Mouse (Mus musculus) urinary bladder, adult 18-20 months (tissue): ENCODE data around the gene Tmem47.

ENCODE experiments used
- DNase-seq, 2 experiments: peaks; one replicate each; pipeline ENCODE4 v3.0.0; 2022; ENCODE audit warnings: low spot score in 2 of 2, mixed read lengths in 2 of 2

Tmem47 gene

DNA sequence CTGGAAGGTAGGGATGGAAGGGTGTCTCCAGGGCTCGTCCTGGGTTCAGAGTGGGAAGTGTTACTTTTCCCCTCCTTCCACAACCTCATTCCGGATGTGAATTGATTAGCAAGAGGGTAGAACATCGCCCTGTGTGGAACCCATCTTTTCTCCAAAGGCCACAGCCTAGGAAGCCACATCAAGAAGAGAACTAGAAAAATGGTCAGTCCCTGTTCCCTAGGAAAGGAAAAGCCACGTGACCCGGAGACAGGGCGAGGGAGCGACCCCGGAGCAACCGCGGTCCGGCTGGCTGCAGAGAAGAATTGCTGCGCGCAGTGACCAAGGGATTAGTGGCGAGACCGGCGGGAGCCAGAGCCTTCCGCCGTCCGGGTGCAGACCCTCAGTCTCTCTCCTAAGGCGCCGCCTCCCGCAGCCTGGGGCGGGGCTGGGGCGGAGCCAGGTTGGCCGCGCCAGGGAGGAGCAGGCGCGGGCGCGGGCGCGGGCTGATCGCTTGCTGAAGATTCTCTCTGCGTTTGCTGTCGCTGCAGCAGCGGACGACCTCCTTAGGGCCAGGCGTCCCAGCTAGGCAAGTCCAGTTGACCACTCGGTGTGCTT is at the start of gene Tmem47:
TSS of gene Tmem47 (plus strand) at position 489 of the 594 bp plus-strand sequence.
- DNase-seq, result peak in 1 of 2 experiments; percentile 1

DNA sequence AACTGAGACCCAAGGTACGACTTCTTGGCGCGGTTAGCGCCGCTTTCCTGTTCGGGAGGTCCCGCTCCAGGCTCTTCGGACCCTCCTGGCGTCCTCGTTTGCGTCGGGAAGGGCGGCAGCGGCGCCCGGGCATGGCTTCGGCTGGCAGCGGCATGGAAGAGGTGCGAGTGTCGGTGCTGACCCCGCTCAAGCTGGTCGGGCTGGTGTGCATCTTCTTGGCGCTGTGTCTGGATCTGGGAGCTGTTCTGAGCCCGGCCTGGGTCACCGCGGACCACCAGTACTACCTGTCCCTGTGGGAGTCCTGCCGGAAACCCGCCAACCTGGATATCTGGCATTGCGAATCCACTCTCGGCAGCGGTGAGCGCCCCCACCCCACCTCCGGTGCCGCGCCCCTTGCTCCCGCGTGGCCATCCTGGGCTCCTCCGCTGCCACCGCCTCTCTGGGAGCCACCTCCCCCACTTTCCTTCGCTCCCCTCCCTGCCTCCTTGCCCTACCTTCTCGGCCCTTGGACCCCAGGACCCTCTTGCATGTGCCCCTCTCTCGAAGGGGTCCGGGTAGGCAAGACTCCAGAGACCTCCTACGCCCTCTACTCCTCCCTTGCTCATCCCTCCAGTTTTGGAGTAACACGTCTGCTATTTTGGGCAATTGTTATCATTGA is 435 bp downstream of the Tmem47 start:
- DNase-seq, result peak in 1 of 2 experiments; percentile 12

DNA sequence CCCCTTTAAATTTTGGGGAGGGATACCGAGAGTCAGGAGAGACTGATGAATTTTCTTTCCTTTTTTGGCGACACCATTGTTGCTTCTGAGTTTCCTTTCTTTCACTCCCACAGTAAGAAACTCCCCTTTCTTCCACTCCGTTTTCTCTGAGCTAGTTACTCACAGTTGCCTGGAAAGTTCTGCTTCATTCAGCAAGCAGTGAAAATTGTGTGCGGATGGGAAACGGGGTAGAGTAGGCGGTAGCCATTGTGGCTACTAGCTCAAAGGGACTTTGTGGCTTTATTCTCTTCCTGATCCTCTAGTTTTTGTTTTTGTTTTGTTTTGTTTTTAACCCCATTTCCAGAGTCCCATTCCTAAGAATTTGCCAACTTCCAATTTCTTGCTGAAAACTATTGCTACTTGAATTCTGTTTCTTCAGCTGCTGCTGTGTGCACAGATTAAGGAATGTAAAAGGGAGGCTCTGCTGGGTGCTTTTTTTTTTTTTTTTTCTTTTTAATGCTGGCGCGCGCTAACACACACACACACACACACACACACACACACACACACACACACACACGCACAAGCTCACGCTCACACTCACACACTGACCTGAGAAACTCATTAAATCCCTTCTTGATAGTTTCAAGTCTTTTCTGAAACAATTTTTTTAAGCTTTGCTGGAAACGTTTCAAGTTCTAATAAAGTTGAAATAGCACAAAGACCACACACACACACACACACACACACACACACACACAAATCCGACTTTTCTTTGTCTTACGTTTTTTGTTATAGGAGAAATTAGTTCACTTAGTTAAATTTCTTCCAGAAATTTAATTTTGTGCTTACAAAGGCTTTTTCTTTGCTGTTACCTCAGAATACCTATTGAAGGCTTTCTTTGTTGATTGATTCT is 1.5 kb downstream of the Tmem47 start:
- no peak for DNase-seq

- no peak for DNase-seq
Observed at GRCm38 (mm10) chrX:81072651-81073050, 2.2 kb downstream of the Tmem47 start.

GRCm38 (mm10) chrX:81073834-81074233 is 3.3 kb downstream of the Tmem47 start:
- DNase-seq, result no peak

DNA sequence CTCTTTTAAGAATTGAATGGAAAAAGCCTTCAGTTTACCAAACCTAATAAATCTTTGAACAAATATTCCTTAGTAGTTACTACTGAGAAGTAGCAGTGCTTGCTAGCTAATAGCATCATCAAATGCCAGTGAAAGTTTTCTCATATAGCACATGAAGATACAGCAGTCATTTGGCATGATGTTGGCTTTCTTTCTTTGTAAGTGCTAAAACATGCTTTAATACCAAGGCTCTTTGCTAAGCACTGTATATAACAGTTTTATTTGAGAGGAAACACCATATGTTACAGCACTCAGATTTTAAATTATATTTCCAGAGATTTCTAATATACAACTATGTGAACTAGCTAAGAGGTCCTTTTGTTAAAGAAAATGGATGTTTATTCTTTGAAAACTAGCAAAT is 8.0 kb downstream of the Tmem47 start:
- no peak for DNase-seq

DNA sequence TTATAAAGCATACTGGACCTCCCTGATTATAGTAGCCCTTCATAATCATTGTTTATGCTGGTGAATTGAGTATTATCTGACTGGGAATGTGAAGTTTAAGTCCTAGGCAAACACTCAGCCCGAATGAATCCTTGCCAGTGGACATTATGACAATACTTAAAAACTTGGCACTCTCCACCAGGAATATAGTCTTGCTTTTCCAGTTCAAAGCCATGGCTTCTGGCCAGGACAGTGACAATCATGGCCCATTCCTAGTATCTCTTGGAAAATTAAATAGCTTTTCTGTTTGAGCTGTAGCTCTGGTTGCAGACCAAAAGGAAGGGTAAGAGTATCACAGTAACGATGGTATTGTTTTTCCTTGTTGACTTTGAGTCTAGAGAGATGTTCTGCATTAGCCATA is 10.5 kb downstream of the Tmem47 start:
- DNase-seq, result no peak

DNA sequence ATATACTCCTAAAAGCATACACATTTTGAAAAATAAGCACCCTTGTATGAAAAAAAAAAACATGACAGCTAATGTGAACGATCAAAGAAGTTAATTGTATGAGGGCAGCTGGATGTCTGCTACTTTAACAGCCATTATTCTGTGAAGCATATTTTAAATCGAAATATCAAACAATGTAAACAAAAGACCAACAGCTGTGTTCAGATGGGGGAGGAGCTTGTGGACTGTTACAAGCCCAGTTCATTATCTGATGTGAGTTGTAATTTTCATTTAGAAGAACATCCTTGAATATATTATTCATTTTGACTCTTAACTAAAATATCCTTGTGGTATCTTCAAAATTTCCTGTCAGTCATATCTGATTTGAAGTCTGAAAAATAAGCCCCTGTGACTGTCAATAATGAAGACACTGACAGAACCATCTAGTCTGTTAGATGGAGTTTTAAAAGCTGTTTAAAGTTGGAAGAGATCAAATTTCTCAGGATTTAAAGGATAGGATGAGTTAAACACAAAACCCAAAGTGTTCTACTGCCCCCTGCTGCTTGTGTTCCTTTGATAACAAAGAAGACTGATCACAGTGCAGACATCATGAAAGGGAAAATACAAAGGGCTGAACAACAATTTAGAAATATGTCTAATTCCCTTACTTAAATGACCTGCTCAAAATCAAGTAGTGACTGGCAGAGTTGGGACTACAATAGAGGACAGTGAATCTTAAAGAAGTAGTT is 14.7 kb downstream of the Tmem47 start:
- DNase-seq, result no peak

GRCm38 (mm10) chrX:81147416-81147815 is 76.9 kb downstream of the Tmem47 start:
- DNase-seq, result no peak
